Mouse (Mus musculus) midbrain, postnatal 0 days (tissue): ENCODE results near the gene Ctnna2. TPM values are rescaled to one million over a fixed set of nuclear protein-coding genes. Genes with fewer than 3 reads are reported as not detected.

Experiments used
- ATAC-seq: fragments of 200-750 bp; cut with Nextera tagmentation; 2 replicates; pipeline ENCODE4 v1.8.0; 2017; ENCODE audit warnings: moderate number of reproducible peaks, mild to moderate bottlenecking, moderate TSS enrichment, moderate library complexity; ENCODE audit not compliant: low FRiP score
- DNase-seq: peaks from one replicate; pipeline ENCODE4 v3.0.0-alpha.2; 2015; ENCODE audit warnings: low spot score
- H3K27ac ChIP-seq: fragments of 300-500 bp; sonication (generic); 2 replicates; pipeline ENCODE4 v1.5.1; 2014; ENCODE audit warnings: low read depth, mild to moderate bottlenecking, low read length, mixed read lengths
- H3K27me3 ChIP-seq: fragments of 300-500 bp; sonication (generic); 2 replicates; pipeline ENCODE4 v1.6.1; 2014; ENCODE audit warnings: low read length, control low read depth, mixed read lengths; ENCODE audit not compliant: insufficient read depth
- H3K36me3 ChIP-seq: fragments of 300-500 bp; sonication (generic); 2 replicates; pipeline ENCODE4 v1.6.1; 2014; ENCODE audit warnings: low read length, control low read depth, mixed read lengths; ENCODE audit not compliant: insufficient read depth
- H3K4me1 ChIP-seq: fragments of 300-500 bp; sonication (generic); 2 replicates; pipeline ENCODE4 v1.6.1; 2014; ENCODE audit warnings: mild to moderate bottlenecking, control low read depth, antibody characterized with exemption, low read length, mixed read lengths; ENCODE audit not compliant: insufficient read depth
- H3K4me2 ChIP-seq: fragments of 300-500 bp; sonication (generic); 2 replicates; pipeline ENCODE4 v1.6.1; 2014; ENCODE audit warnings: low read depth, mild to moderate bottlenecking, low read length, mixed read lengths; ENCODE audit not compliant: poor library complexity, severe bottlenecking
- H3K4me3 ChIP-seq: fragments of 300-500 bp; sonication (generic); 2 replicates; pipeline ENCODE4 v1.5.1; 2014; ENCODE audit warnings: low read depth, mild to moderate bottlenecking, low read length, moderate library complexity
- H3K9ac ChIP-seq: fragments of 300-500 bp; sonication (generic); replicated peaks from 2 replicates; pipeline ENCODE4 v1.6.1; 2014; ENCODE audit warnings: mild to moderate bottlenecking, low read length, moderate library complexity, mixed read lengths; ENCODE audit not compliant: poor library complexity, severe bottlenecking
- H3K9me3 ChIP-seq: fragments of 300-500 bp; sonication (generic); 2 replicates; pipeline ENCODE4 v1.6.1; 2016; ENCODE audit warnings: low read length, control low read depth
- CTCF ChIP-seq: IDR thresholded peaks from 2 replicates; pipeline ENCODE4 v1.5.1; 2016; ENCODE audit warnings: antibody characterized with exemption, mild to moderate bottlenecking
- WGBS: fragments of 180-500 bp; shearing (Covaris S2); extraction: QIAGEN DNeasy Blood & Tissue Kit; methylation state at CpG from one replicate; pipeline ENCODE4 v1.1.7; 2014; 5-methylcytosine and 5-hydroxymethylcytosine counted together
- polyA plus RNA-seq: library from polyadenylated mRNA; unstranded; fragments of >200 nt; fragmentation: Nextera tagmentation; extraction: Ambion mirVana; gene quantifications from 2 replicates; pipeline ENCODE4 v1.2.1, GENCODE M21; 2015
- total RNA-seq: library from RNA; depleted of rRNA; stranded (reverse); fragments of >200 nt; gene quantifications from 2 replicates; pipeline ENCODE4 v1.2.3, GENCODE M21; 2014

Gene Ctnna2
- total and polyA plus RNA-seq, 2 experiments from 2014 or later, result 108 to 208 TPM

DNA sequence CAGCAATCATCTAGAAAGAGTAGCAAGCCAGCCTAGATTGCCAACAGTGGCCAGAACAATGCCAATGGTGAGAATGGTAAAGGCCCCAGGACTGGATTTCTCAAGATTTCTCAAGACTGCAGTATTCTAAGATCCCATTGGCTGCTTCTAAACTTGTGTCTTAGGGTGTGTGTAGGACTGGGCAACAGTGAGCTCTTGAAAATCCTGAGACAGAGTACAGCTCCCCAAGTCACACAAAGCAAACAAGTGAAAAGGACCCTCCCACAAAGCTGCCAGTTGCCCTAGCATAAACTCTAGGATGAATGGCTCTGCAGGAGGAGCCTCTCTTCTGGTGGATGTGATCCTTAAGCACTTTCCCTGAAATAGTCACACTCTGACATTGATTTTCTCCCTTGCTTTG, 235.8 kb downstream of the Ctnna2 start:
- no peak for ATAC-seq

DNA sequence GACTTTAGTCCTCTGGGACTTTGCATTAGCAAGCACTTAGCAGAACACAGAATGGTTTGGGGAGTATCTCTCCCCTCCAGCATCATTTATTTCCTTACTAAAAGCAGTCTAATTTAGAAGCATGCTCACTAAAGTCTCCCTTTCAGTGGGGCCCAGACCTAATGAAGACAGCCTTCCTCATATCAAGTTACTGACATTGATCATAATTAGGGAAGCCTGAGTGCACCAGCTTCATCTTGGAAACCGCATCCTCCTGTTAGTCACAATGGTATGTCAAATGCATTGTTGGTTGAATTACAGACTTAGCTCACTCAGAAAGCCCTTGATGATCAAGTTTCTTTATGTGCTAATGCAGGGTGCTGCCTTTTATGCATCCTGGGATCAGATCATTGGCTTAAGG, 236.5 kb downstream of the Ctnna2 start:
- Histone ChIP-seq H3K9me3 (no peaks in the 10 kb centered on the region), H3K4me2 (no peak overlapping the region), H3K9ac (no peak overlapping the region), H3K4me1 (no peaks in the 10 kb centered on the region), H3K4me3 (no peak overlapping the region), H3K27ac (no peak overlapping the region), H3K36me3 (no peaks in the 10 kb centered on the region), H3K27me3 (no peaks in the 10 kb centered on the region)
- ATAC-seq (no peak), DNase-seq (no peak)
- WGBS, result 30% methylated on average over 1 of the region's 1 CpGs
- no peak for TF ChIP-seq CTCF

More for the DNA sequence above, 235.8 kb downstream of the Ctnna2 start:
- Histone ChIP-seq H3K4me1 (no peaks in the 10 kb centered on the region), H3K9ac (no peak overlapping the region), H3K36me3 (no peaks in the 10 kb centered on the region), H3K4me2 (no peak overlapping the region), H3K9me3 (no peaks in the 10 kb centered on the region), H3K27me3 (no peaks in the 10 kb centered on the region), H3K4me3 (no peak overlapping the region), H3K27ac (no peak overlapping the region)
- no peak for DNase-seq
- no peak for TF ChIP-seq CTCF

DNA sequence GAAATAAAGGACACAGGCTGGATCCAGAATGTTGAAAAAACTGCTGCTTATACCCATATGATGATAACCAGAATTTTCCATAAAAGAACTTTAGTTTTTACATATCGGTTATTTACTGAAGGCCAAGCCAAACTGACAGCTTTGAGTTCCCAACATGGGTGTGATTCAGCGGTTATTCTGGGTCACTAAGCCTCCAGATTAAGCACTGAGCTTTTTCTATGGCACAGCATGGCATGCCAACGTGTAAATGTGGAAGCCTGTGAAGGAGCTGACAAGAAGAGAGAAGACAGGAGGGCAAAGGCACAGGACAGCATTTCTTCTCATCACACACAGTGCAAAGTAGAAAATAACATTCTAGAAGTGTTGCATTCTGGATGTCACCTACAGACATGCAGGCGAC, 240.9 kb downstream of the Ctnna2 start:
- no peaks in the 10 kb centered on the region for H3K36me3 ChIP-seq
- 46% methylated on average over 4 of the region's 4 CpGs for WGBS
- H3K4me2 ChIP-seq, result no peak overlapping the region
- H3K9ac ChIP-seq, result no peak overlapping the region
- ATAC-seq (no peak), DNase-seq (peak; percentile 40)
- no peak overlapping the region for H3K27ac ChIP-seq
- H3K27me3 ChIP-seq, result no peaks in the 10 kb centered on the region
- no peak for TF ChIP-seq CTCF
- H3K4me3 ChIP-seq, result no peak overlapping the region
- no peaks in the 10 kb centered on the region for H3K4me1 ChIP-seq
- no peaks in the 10 kb centered on the region for H3K9me3 ChIP-seq

DNA sequence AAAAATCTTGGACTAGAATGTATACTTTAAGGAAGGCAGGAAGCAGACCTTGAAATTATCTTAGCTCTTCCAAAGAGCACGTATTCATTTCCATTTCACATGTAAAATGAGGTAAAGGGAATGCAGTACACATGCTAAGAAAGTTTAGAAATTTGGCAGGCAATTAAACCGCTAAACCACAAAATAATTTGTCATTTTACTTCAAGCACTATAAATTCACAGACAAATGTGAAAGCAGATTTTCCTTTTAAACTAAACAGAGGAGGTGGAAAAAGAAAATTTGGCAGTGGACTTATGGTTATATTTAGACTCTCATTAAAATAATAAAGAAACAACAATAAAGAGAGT, 254.6 kb downstream of the Ctnna2 start:
- no peak for ATAC-seq
- no peak overlapping the region for H3K4me2 ChIP-seq
- no peaks in the 10 kb centered on the region for H3K27me3 ChIP-seq
- no peak overlapping the region for H3K27ac ChIP-seq
- H3K36me3 ChIP-seq, result no peaks in the 10 kb centered on the region
- TF ChIP-seq CTCF, result no peak
- H3K4me1 ChIP-seq, result no peaks in the 10 kb centered on the region
- 65% methylated on average over 2 of the region's 2 CpGs for WGBS
- H3K9ac ChIP-seq, result no peak overlapping the region
- no peak overlapping the region for H3K4me3 ChIP-seq
- DNase-seq, result no peak
- H3K9me3 ChIP-seq, result no peaks in the 10 kb centered on the region

DNA sequence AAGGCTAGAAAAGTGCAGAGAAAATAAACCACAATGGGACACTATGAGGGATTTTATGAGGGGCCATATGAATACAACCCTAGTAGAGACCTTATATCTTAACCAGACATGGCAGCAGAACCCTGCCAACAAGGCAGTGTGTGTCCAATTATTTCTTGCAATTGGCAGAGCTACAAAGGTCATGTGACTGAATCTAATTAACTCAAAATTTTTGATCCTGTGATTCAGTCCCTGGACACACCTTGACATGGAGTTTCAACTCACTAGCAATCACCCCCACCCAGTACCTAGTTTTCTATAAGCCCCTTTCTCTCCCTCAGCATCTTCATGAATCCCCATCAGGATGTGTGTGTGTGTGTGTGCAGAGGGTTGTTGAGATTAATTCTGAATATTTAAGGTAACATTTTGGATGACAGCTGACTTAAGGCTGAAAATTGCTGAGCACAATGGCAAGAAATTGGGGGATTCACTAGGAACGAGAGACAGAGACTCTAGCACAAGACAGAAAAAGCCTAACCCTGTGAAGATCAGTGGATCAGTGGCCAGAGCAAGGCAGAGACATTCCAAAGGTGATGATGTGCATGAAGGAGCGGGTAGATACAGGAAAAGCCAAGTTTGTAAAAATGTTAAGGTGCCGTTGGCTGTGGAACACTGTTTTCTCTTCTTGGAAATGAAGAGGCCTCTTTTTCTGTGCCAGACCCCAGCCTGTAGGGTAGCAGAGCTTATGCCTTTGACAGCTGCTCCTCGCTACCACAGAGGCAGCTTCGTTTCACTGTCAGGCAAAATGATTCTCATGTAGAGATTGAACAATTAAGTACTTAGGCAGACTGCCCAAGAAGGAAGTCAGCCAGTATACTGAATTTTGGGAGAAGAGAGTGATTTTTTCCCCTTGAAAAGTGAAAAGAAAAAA, 255.2 kb downstream of the Ctnna2 start:
- Histone ChIP-seq H3K27ac (0 out of 2 replicates have a peak overlapping the region, but pooled peaks have one; percentile 26), H3K36me3 (no peaks in the 10 kb centered on the region), H3K9ac (no peak overlapping the region), H3K4me2 (no peak overlapping the region), H3K4me1 (no peaks in the 10 kb centered on the region), H3K27me3 (no peaks in the 10 kb centered on the region), H3K4me3 (no peak overlapping the region), H3K9me3 (no peaks in the 10 kb centered on the region)
- no peak for ATAC-seq
- peak; percentile 82 for DNase-seq
- TF ChIP-seq CTCF, result no peak
- WGBS, result 43% methylated on average over 5 of the region's 5 CpGs

DNA sequence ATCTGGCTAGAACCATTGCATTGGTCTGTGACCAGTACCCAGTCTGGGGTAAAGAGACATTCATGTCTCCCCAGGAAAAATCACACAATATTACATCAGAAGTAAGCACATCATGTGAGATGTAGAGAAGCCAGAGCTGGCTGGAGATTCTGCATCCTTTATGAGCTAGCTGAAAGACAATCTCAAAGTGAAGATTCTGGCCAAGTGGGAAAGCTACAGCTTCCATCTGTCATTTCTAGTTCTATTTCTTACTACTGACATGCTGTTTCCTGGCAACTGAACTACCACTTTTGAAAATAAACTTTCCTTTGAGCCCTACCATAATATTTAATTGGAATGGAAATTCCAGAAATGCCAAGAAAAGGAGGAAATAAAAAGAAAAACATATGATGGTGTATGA, 285.4 kb downstream of the Ctnna2 start:
- no peak overlapping the region for H3K9ac ChIP-seq
- no peaks in the 10 kb centered on the region for H3K36me3 ChIP-seq
- TF ChIP-seq CTCF, result no peak
- ATAC-seq, result no peak
- no peak overlapping the region for H3K27ac ChIP-seq
- no peaks in the 10 kb centered on the region for H3K4me1 ChIP-seq
- H3K4me3 ChIP-seq, result no peak overlapping the region
- no peaks in the 10 kb centered on the region for H3K9me3 ChIP-seq
- DNase-seq, result peak; percentile 3
- no peak overlapping the region for H3K4me2 ChIP-seq
- no peaks in the 10 kb centered on the region for H3K27me3 ChIP-seq
